Mouse (Mus musculus): ENCODE data around the gene Olfr70. TPM values are rescaled to one million over a fixed set of nuclear protein-coding genes. Genes with fewer than 3 reads are reported as not detected.

Olfr70 gene
- total and polyA plus RNA-seq, 3 experiments = not detected

GRCm38 (mm10) chr4:43742637-43743036 lies 42.0 kb upstream of the Olfr70 start:
- dilution Hi-C loops (cut with MboI; ENCODE audit: extremely low pct_ligation_motif_present, extremely low pct_unique_long_range_greater_than_20kb, low sequenced_read_pairs) = no loop called here
- in situ Hi-C loops (cut with MboI; ENCODE audit: low pct_ligation_motif_present, low pct_unique_long_range_greater_than_20kb, low sequenced_read_pairs) = loop anchor here (25.0 kb wide), 1 partner anchor 245 kb away; the partner anchor contains the start of gene Ccin
- H3K4me2 ChIP-seq (ENCODE audit: insufficient read depth, low read depth, poor library complexity, severe bottlenecking) = peak overlapping the region; percentile 22; the same call in 1 of the 2 replicates

GRCm38 (mm10) chr4:43741526-43741925 lies 40.9 kb upstream of the Olfr70 start:
- no peaks in the 10 kb centered on the region for H3K79me2 ChIP-seq (replicated peaks; ENCODE audit: control insufficient read depth, extremely low read depth, insufficient read depth, poor library complexity, severe bottlenecking)
- no peak overlapping the region for H3K4me2 ChIP-seq (ENCODE audit: insufficient read depth, low read depth, poor library complexity, severe bottlenecking)
- no peak for TF ChIP-seq SMC3 (IDR thresholded peaks at IDR 0.05; ENCODE audit: low read depth, low read length)
- no peak for TF ChIP-seq JUND (conservative IDR thresholded peaks at IDR 0.05; ENCODE audit: low read depth, low read length)
- TF ChIP-seq RCOR1 (conservative IDR thresholded peaks at IDR 0.05; ENCODE audit: low read depth, low read length) = no peak
- TF ChIP-seq E2F4 (IDR thresholded peaks at IDR 0.05; ENCODE audit: insufficient replicate concordance, low read depth, low read length) = no peak
- TF ChIP-seq EP300 (IDR thresholded peaks at IDR 0.05; ENCODE audit: low read length) = no peak
- TF ChIP-seq CHD1 (IDR thresholded peaks at IDR 0.05; ENCODE audit: low read depth, low read length) = no peak
- no peak for TF ChIP-seq TCF12 (IDR thresholded peaks at IDR 0.05; ENCODE audit: low read depth, low read length)
- no peak for TF ChIP-seq USF1 (IDR thresholded peaks at IDR 0.05; ENCODE audit: low read depth, low read length)
- no peak for TF ChIP-seq ZKSCAN1 (IDR thresholded peaks at IDR 0.05; ENCODE audit: borderline replicate concordance, low read depth, low read length)
- no peak for TF ChIP-seq UBTF (IDR thresholded peaks at IDR 0.05; ENCODE audit: low read depth, low read length)
- TF ChIP-seq TBP (conservative IDR thresholded peaks at IDR 0.05; ENCODE audit: low read depth, low read length) = no peak
- TF ChIP-seq MAFK (IDR thresholded peaks at IDR 0.05; ENCODE audit: insufficient replicate concordance, low read length) = no peak
- TF ChIP-seq SIN3A (IDR thresholded peaks at IDR 0.05; ENCODE audit: low read length) = no peak
- no peak for TF ChIP-seq CTCF (conservative IDR thresholded peaks at IDR 0.05 in 1 of 2, IDR thresholded peaks at IDR 0.05 in 1 of 2; ENCODE audit: low read depth in 2 of 2, low read length in 2 of 2)
- no peak for TF ChIP-seq POLR2AphosphoS2 (IDR thresholded peaks at IDR 0.05; ENCODE audit: low read depth, low read length)
- TF ChIP-seq ZC3H11A (IDR thresholded peaks at IDR 0.05; ENCODE audit: low read depth, low read length) = no peak
- TF ChIP-seq HCFC1 (IDR thresholded peaks at IDR 0.05; ENCODE audit: low read depth, low read length) = no peak
- TF ChIP-seq PAX5 (IDR thresholded peaks at IDR 0.05; ENCODE audit: low read length) = no peak
- no peak for TF ChIP-seq NELFE (IDR thresholded peaks at IDR 0.05; ENCODE audit: low read depth, low read length)
- no peak for TF ChIP-seq CHD2 (IDR thresholded peaks at IDR 0.05; ENCODE audit: low read length)
- no peak overlapping the region for H3K27ac ChIP-seq (ENCODE audit: insufficient read depth, low read depth)
- H3K9ac ChIP-seq (ENCODE audit: insufficient read depth, low read depth) = no peak overlapping the region
- H3K27me3 ChIP-seq (replicated peaks) = peaks cover 22% of the 10 kb centered on the region
- H3K4me1 ChIP-seq (ENCODE audit: control insufficient read depth in 1 of 2, insufficient read depth in 2 of 2) = peaks cover 0 to 3% of the 10 kb centered on the region in 2 experiments; a peak in 1 of 4 replicates
- H3K4me3 ChIP-seq (replicated peaks in 1 of 3; ENCODE audit: low read depth in 2 of 3, low read length in 2 of 3, poor library complexity in 1 of 3) = no peak overlapping the region
- DNase-seq (ENCODE audit: extremely low read depth) = no peak
- dilution Hi-C loops (cut with MboI; ENCODE audit: extremely low pct_ligation_motif_present, extremely low pct_unique_long_range_greater_than_20kb, low sequenced_read_pairs) (no loop called here), in situ Hi-C loops (cut with MboI; ENCODE audit: low pct_ligation_motif_present, low pct_unique_long_range_greater_than_20kb, low sequenced_read_pairs) (loop anchor here (25.0 kb wide), 1 partner anchor 246 kb away; the partner anchor contains the start of gene Ccin)
- H3K36me3 ChIP-seq (replicated peaks in 1 of 2; ENCODE audit: control insufficient read depth in 1 of 2, insufficient read depth in 1 of 2, low read length in 1 of 2) = no peaks in the 10 kb centered on the region
- H3K9me3 ChIP-seq (replicated peaks; ENCODE audit: low read length) = no peaks in the 10 kb centered on the region

More at GRCm38 (mm10) chr4:43742637-43743036, 42.0 kb upstream of the Olfr70 start:
- no peak for TF ChIP-seq ETS1 (conservative IDR thresholded peaks at IDR 0.05; ENCODE audit: low read depth, low read length)
- TF ChIP-seq JUN (IDR thresholded peaks at IDR 0.05; ENCODE audit: insufficient read depth, low read depth, low read length) = no peak
- no peak for TF ChIP-seq KAT2A (IDR thresholded peaks at IDR 0.05; ENCODE audit: insufficient replicate concordance, low read length)
- no peak for TF ChIP-seq EP300 (IDR thresholded peaks at IDR 0.05; ENCODE audit: low read length)
- TF ChIP-seq ELF1 (IDR thresholded peaks at IDR 0.05; ENCODE audit: low read depth, low read length) = no peak
- TF ChIP-seq ZKSCAN1 (IDR thresholded peaks at IDR 0.05; ENCODE audit: borderline replicate concordance, low read depth, low read length) = no peak
- no peak for TF ChIP-seq MEF2A (IDR thresholded peaks at IDR 0.05; ENCODE audit: borderline replicate concordance, low read depth, low read length)
- TF ChIP-seq IRF4 (IDR thresholded peaks at IDR 0.05; ENCODE audit: low read depth, low read length) = no peak
- TF ChIP-seq GABPA (IDR thresholded peaks at IDR 0.05; ENCODE audit: insufficient replicate concordance, low read depth, low read length) = no peak
- TF ChIP-seq PAX5 (IDR thresholded peaks at IDR 0.05; ENCODE audit: low read length) = no peak
- H3K4me1 ChIP-seq (ENCODE audit: control insufficient read depth in 1 of 2, insufficient read depth in 2 of 2) = peaks cover 0 to 3% of the 10 kb centered on the region in 2 experiments; a peak in 1 of 4 replicates
- no peaks in the 10 kb centered on the region for H3K36me3 ChIP-seq (replicated peaks in 1 of 2; ENCODE audit: control insufficient read depth in 1 of 2, insufficient read depth in 1 of 2, low read length in 1 of 2)
- H3K79me2 ChIP-seq (replicated peaks; ENCODE audit: control insufficient read depth, extremely low read depth, insufficient read depth, poor library complexity, severe bottlenecking) = no peaks in the 10 kb centered on the region
- DNase-seq (ENCODE audit: extremely low read depth) = no peak
- H3K4me3 ChIP-seq (replicated peaks in 1 of 3; ENCODE audit: low read depth in 2 of 3, low read length in 2 of 3, poor library complexity in 1 of 3) = no peak overlapping the region
- H3K9ac ChIP-seq (ENCODE audit: insufficient read depth, low read depth) = no peak overlapping the region
- peaks cover 13% of the 10 kb centered on the region for H3K27me3 ChIP-seq (replicated peaks)
- H3K9me3 ChIP-seq (replicated peaks; ENCODE audit: low read length) = no peaks in the 10 kb centered on the region
- H3K27ac ChIP-seq (ENCODE audit: insufficient read depth, low read depth) = no peak overlapping the region

Data from CH12.LX (cell line).